Mouse (Mus musculus): ENCODE measurements around the gene Stab1. TPM values are rescaled to one million over a fixed set of nuclear protein-coding genes. Genes with fewer than 3 reads are reported as not detected.
A peak's percentile ranks its signal among the peaks of the same experiment; 100 is the strongest.

Stab1 gene
- 31.2 and 35.4 TPM in 2 replicates for total RNA-seq (2014; rRNA removed)
- polyA plus RNA-seq (2015; fragmentation: Nextera tagmentation; extraction: Ambion mirVana) = 10.5 and 11.5 TPM in 2 replicates

DNA sequence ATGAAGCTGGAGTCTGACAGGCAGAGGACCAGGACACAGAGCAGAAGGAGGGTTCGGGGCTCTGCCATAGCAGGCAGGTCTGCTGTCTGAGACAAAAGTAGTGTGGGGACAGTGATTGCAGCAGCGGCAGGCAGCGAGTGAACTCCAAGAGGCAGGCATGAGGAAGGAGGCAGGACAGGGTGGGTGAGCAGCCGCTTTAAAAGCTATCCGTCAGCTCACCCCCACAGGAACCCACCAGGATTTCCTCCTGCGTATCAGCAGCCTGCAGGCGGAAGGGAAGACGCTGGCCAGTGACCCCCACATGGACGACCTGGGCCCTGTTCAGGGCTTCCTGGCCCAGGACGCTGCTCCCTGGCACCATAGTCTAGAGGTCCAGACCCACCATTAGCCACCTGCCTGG is at the start of gene Stab1:
Gene Stab1 (minus strand): TSS at position 217 of the 400 bp plus-strand sequence.
- H3K9ac ChIP-seq (replicated peaks; ENCODE audit: low read length) = no peak within 1 kb of the TSS
- no peak for DNase-seq (ENCODE audit: low spot score)
- ATAC-seq = no peak
- no peaks in the 10 kb centered on the region for H3K9me3 ChIP-seq (ENCODE audit: low read length)
- H3K4me1 ChIP-seq (ENCODE audit: insufficient read depth, low read length) = peaks cover 14% of the 10 kb centered on the region
- peaks cover 28% of the 10 kb centered on the region for H3K36me3 ChIP-seq (ENCODE audit: insufficient read depth, low read length)
- H3K27me3 ChIP-seq (ENCODE audit: insufficient read depth, low read length) = no peaks in the 10 kb centered on the region
- H3K27ac ChIP-seq = peak within 1 kb of the TSS; percentile 15; the same call in 1 of the 2 replicates
- H3K4me3 ChIP-seq (ENCODE audit: low read length) = no peak within 1 kb of the TSS
- 55% methylated on average over 10 of the region's 10 CpGs for WGBS
- H3K4me2 ChIP-seq (ENCODE audit: low read depth, low read length) = peak within 1 kb of the TSS; percentile 30; the same call in 1 of the 2 replicates
- TF ChIP-seq CTCF (IDR thresholded peaks at IDR 0.05; ENCODE audit: low read depth) = no peak

DNA sequence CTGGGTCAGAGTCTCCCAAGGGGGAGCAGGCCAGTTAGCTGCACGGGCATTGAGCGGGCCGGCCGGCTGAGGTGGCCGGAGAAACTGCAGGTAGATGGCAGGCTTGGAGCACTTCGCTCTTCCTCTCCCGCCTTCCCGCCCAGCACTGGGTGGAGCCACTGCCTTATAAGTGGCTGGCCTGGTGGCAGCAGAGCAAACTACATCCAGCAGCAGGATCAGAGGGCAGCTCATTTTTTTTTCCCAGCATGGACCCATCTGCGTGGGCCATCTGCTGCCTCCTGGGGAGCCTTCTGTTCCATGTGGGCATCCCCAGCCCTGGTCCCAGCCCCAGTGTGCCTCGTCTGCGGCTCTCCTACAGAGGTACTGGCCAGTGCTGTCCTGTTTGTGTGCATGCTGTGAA is 49.2 kb upstream of the Stab1 start, which contains the start of gene Sema3g:
Gene Sema3g (plus strand): TSS at position 195 of the 400 bp plus-strand sequence.
- H3K9ac ChIP-seq (replicated peaks; ENCODE audit: low read length) = 0 out of 2 replicates have a peak within 1 kb of the TSS, but pooled peaks have one; percentile 24
- peak; percentile 71 for DNase-seq (ENCODE audit: low spot score)
- TF ChIP-seq CTCF (IDR thresholded peaks at IDR 0.05; ENCODE audit: low read depth) = peak; percentile 82

DNA sequence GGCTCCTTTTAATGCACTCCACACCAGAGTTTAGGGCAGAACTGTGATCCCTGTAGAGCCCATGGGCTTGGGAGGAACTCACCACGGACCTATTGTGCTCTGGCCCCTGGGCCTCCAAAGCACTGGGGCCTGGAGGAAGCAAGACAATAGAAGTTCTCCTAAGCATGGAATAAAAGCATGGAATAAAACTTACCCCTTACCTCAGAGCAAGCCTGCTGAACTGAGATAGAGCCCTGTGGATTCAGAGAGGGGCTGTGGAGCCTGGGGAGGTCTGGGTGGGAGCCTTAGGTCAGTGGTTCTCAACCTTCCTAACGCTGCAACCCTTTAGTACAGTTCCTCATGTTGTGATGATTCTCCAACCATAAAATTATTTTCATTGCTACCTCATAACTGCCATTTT is 48.4 kb upstream of the Stab1 start, which contains the start of gene Nisch:
Gene Nisch (minus strand): TSS at position 101 of the 400 bp plus-strand sequence.
- WGBS = 57% methylated on average over 2 of the region's 2 CpGs
- no peak for DNase-seq (ENCODE audit: low spot score)
- no peak within 1 kb of the TSS for H3K4me3 ChIP-seq (ENCODE audit: low read length)
- H3K27me3 ChIP-seq (ENCODE audit: insufficient read depth, low read length) = no peaks in the 10 kb centered on the region
- 0 out of 2 replicates have a peak, but pooled peaks cover 3% of the 10 kb centered on the region for H3K4me1 ChIP-seq (ENCODE audit: insufficient read depth, low read length)
- 0 out of 2 replicates have a peak within 1 kb of the TSS, but pooled peaks have one; percentile 11 for H3K27ac ChIP-seq
- ATAC-seq = no peak
- no peak for TF ChIP-seq CTCF (IDR thresholded peaks at IDR 0.05; ENCODE audit: low read depth)
- H3K4me2 ChIP-seq (ENCODE audit: low read depth, low read length) = peak within 1 kb of the TSS; percentile 25
- 0 out of 2 replicates have a peak within 1 kb of the TSS, but pooled peaks have one; percentile 24 for H3K9ac ChIP-seq (replicated peaks; ENCODE audit: low read length)
- H3K9me3 ChIP-seq (ENCODE audit: low read length) = no peaks in the 10 kb centered on the region
- H3K36me3 ChIP-seq (ENCODE audit: insufficient read depth, low read length) = no peaks in the 10 kb centered on the region

More for the DNA sequence above, 49.2 kb upstream of the Stab1 start, which contains the start of gene Sema3g:
- Histone ChIP-seq H3K4me1 (ENCODE audit: insufficient read depth, low read length) (0 out of 2 replicates have a peak, but pooled peaks cover 3% of the 10 kb centered on the region), H3K4me3 (ENCODE audit: low read length) (no peak within 1 kb of the TSS), H3K27me3 (ENCODE audit: insufficient read depth, low read length) (no peaks in the 10 kb centered on the region), H3K36me3 (ENCODE audit: insufficient read depth, low read length) (no peaks in the 10 kb centered on the region), H3K27ac (no peak within 1 kb of the TSS), H3K4me2 (ENCODE audit: low read depth, low read length) (peak within 1 kb of the TSS; percentile 25; the same call in 1 of the 2 replicates), H3K9me3 (ENCODE audit: low read length) (no peaks in the 10 kb centered on the region)
- ATAC-seq = peak; percentile 80
- 11% methylated on average over 11 of the region's 11 CpGs for WGBS

- 38% methylated on average over 15 of the region's 15 CpGs for WGBS
- ATAC-seq (peak; percentile 79), DNase-seq (ENCODE audit: low spot score) (peak; percentile 88)
- Histone ChIP-seq H3K36me3 (ENCODE audit: insufficient read depth, low read length) (no peaks in the 10 kb centered on the region), H3K9me3 (ENCODE audit: low read length) (no peaks in the 10 kb centered on the region), H3K4me3 (ENCODE audit: low read length) (no peak overlapping the region), H3K27ac (0 out of 2 replicates have a peak overlapping the region, but pooled peaks have one; percentile 11), H3K4me2 (ENCODE audit: low read depth, low read length) (peak overlapping the region; percentile 7; the same call in 1 of the 2 replicates), H3K9ac (replicated peaks; ENCODE audit: low read length) (0 out of 2 replicates have a peak overlapping the region, but pooled peaks have one; percentile 5), H3K27me3 (ENCODE audit: insufficient read depth, low read length) (no peaks in the 10 kb centered on the region), H3K4me1 (ENCODE audit: insufficient read depth, low read length) (0 out of 2 replicates have a peak, but pooled peaks cover 3% of the 10 kb centered on the region)
- TF ChIP-seq CTCF (IDR thresholded peaks at IDR 0.05; ENCODE audit: low read depth) = peak; percentile 96
Measured at GRCm38 (mm10) chr14:31215157-31216002, 46.9 kb upstream of the Stab1 start.

DNA sequence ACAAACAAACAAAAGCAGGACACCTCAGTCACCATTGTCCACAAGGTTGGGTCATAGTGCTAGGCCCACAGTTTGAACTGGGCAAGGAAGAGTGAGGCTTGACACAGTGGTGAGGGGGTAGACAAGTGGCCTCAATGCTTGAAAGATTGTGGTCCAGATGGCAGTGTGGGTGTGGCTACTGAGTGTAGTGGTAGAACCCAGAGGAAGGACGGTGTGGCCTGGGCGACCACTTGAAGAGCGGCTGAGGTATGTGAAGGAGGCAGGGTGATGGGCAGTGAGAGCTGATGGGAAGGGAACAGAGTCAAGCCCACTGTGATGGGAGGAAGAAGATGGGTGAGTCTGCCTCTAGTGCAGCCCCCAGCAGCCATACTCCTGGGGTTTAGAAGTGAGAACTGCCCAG is 46.2 kb upstream of the Stab1 start:
- no peak for TF ChIP-seq CTCF (IDR thresholded peaks at IDR 0.05; ENCODE audit: low read depth)
- Histone ChIP-seq H3K27ac (no peak overlapping the region), H3K27me3 (ENCODE audit: insufficient read depth, low read length) (no peaks in the 10 kb centered on the region), H3K4me1 (ENCODE audit: insufficient read depth, low read length) (0 out of 2 replicates have a peak, but pooled peaks cover 3% of the 10 kb centered on the region), H3K9ac (replicated peaks; ENCODE audit: low read length) (no peak overlapping the region), H3K4me2 (ENCODE audit: low read depth, low read length) (no peak overlapping the region), H3K4me3 (ENCODE audit: low read length) (no peak overlapping the region), H3K36me3 (ENCODE audit: insufficient read depth, low read length) (no peaks in the 10 kb centered on the region), H3K9me3 (ENCODE audit: low read length) (no peaks in the 10 kb centered on the region)
- ATAC-seq (no peak), DNase-seq (ENCODE audit: low spot score) (no peak)
- 83% methylated on average over 3 of the region's 3 CpGs for WGBS

DNA sequence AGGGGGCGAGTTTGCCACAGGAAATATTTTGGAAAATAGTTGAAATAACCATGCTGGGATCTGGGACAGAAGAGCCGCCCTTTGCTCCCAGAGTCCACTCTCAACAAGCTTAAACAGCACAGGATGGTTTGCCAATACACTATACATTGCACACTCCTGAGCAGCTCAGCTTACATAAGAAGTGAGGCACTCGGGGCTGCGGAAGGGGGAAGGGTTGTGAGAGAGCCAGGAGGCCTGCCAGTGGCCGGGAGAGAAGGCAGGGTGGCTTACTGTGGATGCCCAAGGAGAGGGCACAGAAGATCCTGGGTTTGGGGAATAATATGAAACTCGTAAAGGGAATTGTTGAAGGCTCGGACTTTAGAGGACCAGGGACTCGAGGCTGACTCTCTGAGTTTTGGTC is 45.4 kb upstream of the Stab1 start:
- Histone ChIP-seq H3K4me2 (ENCODE audit: low read depth, low read length) (no peak overlapping the region), H3K4me3 (ENCODE audit: low read length) (no peak overlapping the region), H3K27ac (no peak overlapping the region), H3K9me3 (ENCODE audit: low read length) (no peaks in the 10 kb centered on the region), H3K9ac (replicated peaks; ENCODE audit: low read length) (no peak overlapping the region), H3K36me3 (ENCODE audit: insufficient read depth, low read length) (no peaks in the 10 kb centered on the region), H3K27me3 (ENCODE audit: insufficient read depth, low read length) (no peaks in the 10 kb centered on the region), H3K4me1 (ENCODE audit: insufficient read depth, low read length) (0 out of 2 replicates have a peak, but pooled peaks cover 3% of the 10 kb centered on the region)
- 71% methylated on average over 8 of the region's 8 CpGs for WGBS
- no peak for DNase-seq (ENCODE audit: low spot score)
- TF ChIP-seq CTCF (IDR thresholded peaks at IDR 0.05; ENCODE audit: low read depth) = no peak
- no peak for ATAC-seq
